Comparison of ENCODE assay signal across 8 mouse cellular contexts in genomic region chr12:101957079-101957941, GRCm38 (mm10). TPM values are rescaled to one million over a fixed set of nuclear protein-coding genes. Genes with fewer than 3 reads are reported as not detected.
DNase-seq lines count a peak whose midpoint lies in the region; ATAC-seq and TF ChIP-seq lines count a peak whose summit lies in the region.

No protein-coding gene starts in this region.

- ATAC-seq in heart, embryonic 12.5 days (ENCODE audit: insufficient number of reproducible peaks, low FRiP score), result peak; percentile 26
- ATAC-seq in limb, embryonic 14.5 days (ENCODE audit: low FRiP score, low read depth), result peak; percentile 3; the same call in 1 of the 2 replicates
- no peak; the same call in 1 of the 2 replicates for ATAC-seq in neural tube, embryonic 14.5 days (ENCODE audit: low read depth)

- H3K4me2 ChIP-seq in heart, embryonic 12.5 days, result peak overlapping the region; percentile 72
- H3K4me2 ChIP-seq in limb, embryonic 14.5 days (replicated peaks; ENCODE audit: low read depth, low read length, severe bottlenecking), result peak overlapping the region; percentile 63
- peak overlapping the region; percentile 67 for H3K4me2 ChIP-seq in neural tube, embryonic 14.5 days (ENCODE audit: low read depth, low read length)

- TF ChIP-seq CTCF in MEL (IDR thresholded peaks at IDR 0.05 in 2 of 3, conservative IDR thresholded peaks at IDR 0.05 in 1 of 3; ENCODE audit: control insufficient read depth in 1 of 3, insufficient read depth in 1 of 3, low read depth in 2 of 3, low read length in 3 of 3, poor library complexity in 1 of 3, severe bottlenecking in 1 of 3), result no peak

- 13% methylated on average over 26 of the region's 26 CpGs for WGBS in heart, embryonic 12.5 days
- WGBS in forebrain, embryonic 10.5 days, result 16% methylated on average over 26 of the region's 26 CpGs
- 12% methylated on average over 26 of the region's 26 CpGs for WGBS in limb, embryonic 14.5 days
- 13% methylated on average over 26 of the region's 26 CpGs for WGBS in neural tube, embryonic 14.5 days

- H3K9me3 ChIP-seq in heart, embryonic 12.5 days (replicated peaks), result no peaks in the 10 kb centered on the region
- no peaks in the 10 kb centered on the region for H3K9me3 ChIP-seq in MEL (replicated peaks; ENCODE audit: insufficient read depth, low read length)
- H3K9me3 ChIP-seq in forebrain, embryonic 10.5 days, result no peaks in the 10 kb centered on the region
- H3K9me3 ChIP-seq in limb, embryonic 14.5 days (ENCODE audit: control insufficient read depth, low read length), result no peaks in the 10 kb centered on the region
- H3K9me3 ChIP-seq in neural tube, embryonic 14.5 days (ENCODE audit: control insufficient read depth, low read length), result no peaks in the 10 kb centered on the region

- no peak for DNase-seq in heart, postnatal 14 days
- peak; percentile 62 for DNase-seq in MEL (ENCODE audit: low read depth, low spot score)
- DNase-seq in forebrain, embryonic 10.5 days (ENCODE audit: extremely low spot score, low spot score), result no peak
- no peak for DNase-seq in limb, embryonic 14.5 days (ENCODE audit: low spot score)
- no peak for DNase-seq in right cerebral cortex, postnatal 25 days
- no peak for DNase-seq in right cerebral cortex, postnatal 14 days

- no peak for TF ChIP-seq RAD21 in MEL (IDR thresholded peaks at IDR 0.05; ENCODE audit: low read depth, low read length)

- peaks cover 35% of the 10 kb centered on the region for H3K79me2 ChIP-seq in MEL (ENCODE audit: control insufficient read depth, insufficient read depth, low read length, poor library complexity)

- intact Hi-C loops in heart, postnatal 14 days (cut with DNase I), result loop anchor here (5.0 kb wide), 2 partner anchors 45 to 835 kb away; partner anchors contain the start of gene Trip11

- no peaks in the 10 kb centered on the region for H3K36me3 ChIP-seq in heart, embryonic 12.5 days
- peaks cover 0 to 10% of the 10 kb centered on the region in 2 experiments; a peak in 2 of 4 replicates for H3K36me3 ChIP-seq in MEL (ENCODE audit: control insufficient read depth in 1 of 2, insufficient read depth in 2 of 2, low read length in 2 of 2)
- peaks cover 4% of the 10 kb centered on the region; the same call in 1 of the 2 replicates for H3K36me3 ChIP-seq in forebrain, embryonic 10.5 days (replicated peaks)
- H3K36me3 ChIP-seq in limb, embryonic 14.5 days (ENCODE audit: control insufficient read depth, insufficient read depth, low read length), result no peaks in the 10 kb centered on the region
- no peaks in the 10 kb centered on the region for H3K36me3 ChIP-seq in neural tube, embryonic 14.5 days (ENCODE audit: control insufficient read depth, insufficient read depth, low read length)

- peaks cover 12% of the 10 kb centered on the region for H3K4me1 ChIP-seq in heart, embryonic 12.5 days (replicated peaks)
- peaks cover 2 to 6% of the 10 kb centered on the region in 2 experiments; a peak in 3 of 4 replicates for H3K4me1 ChIP-seq in MEL (ENCODE audit: control insufficient read depth in 1 of 2, insufficient read depth in 2 of 2, low read length in 2 of 2)
- H3K4me1 ChIP-seq in forebrain, embryonic 10.5 days, result peaks cover 20% of the 10 kb centered on the region
- peaks cover 11% of the 10 kb centered on the region for H3K4me1 ChIP-seq in limb, embryonic 14.5 days (ENCODE audit: control insufficient read depth, insufficient read depth, low read length)
- peaks cover 4% of the 10 kb centered on the region; the same call in 1 of the 2 replicates for H3K4me1 ChIP-seq in neural tube, embryonic 14.5 days (ENCODE audit: control insufficient read depth, insufficient read depth, low read length)

- H3K27ac ChIP-seq in heart, embryonic 12.5 days (ENCODE audit: poor library complexity, severe bottlenecking), result peak overlapping the region; percentile 25; the same call in 1 of the 2 replicates
- H3K27ac ChIP-seq in MEL (ENCODE audit: control insufficient read depth, low read depth, low read length), result peak overlapping the region; percentile 66
- peak overlapping the region; percentile 94 for H3K27ac ChIP-seq in forebrain, embryonic 10.5 days
- H3K27ac ChIP-seq in limb, embryonic 14.5 days (replicated peaks; ENCODE audit: low read depth, low read length), result no peak overlapping the region; the same call in 1 of the 2 replicates
- peak overlapping the region; percentile 10 for H3K27ac ChIP-seq in neural tube, embryonic 14.5 days (ENCODE audit: low read depth, low read length)

- no peak for TF ChIP-seq POLR2A in MEL (IDR thresholded peaks at IDR 0.05; ENCODE audit: control insufficient read depth in 1 of 2, insufficient read depth in 1 of 2, low read depth in 1 of 2, low read length in 2 of 2, poor library complexity in 1 of 2)
- no peak for TF ChIP-seq POLR2A in limb, embryonic 14.5 days (IDR thresholded peaks at IDR 0.05; ENCODE audit: borderline replicate concordance, extremely low read depth, insufficient read depth, insufficient read length)

- peak overlapping the region; percentile 85 for H3K9ac ChIP-seq in heart, embryonic 12.5 days
- peak overlapping the region; percentile 99 for H3K9ac ChIP-seq in MEL (ENCODE audit: control insufficient read depth, low read depth, low read length, poor library complexity, severe bottlenecking)
- H3K9ac ChIP-seq in limb, embryonic 14.5 days (ENCODE audit: low read depth, low read length, severe bottlenecking), result peak overlapping the region; percentile 75
- peak overlapping the region; percentile 78 for H3K9ac ChIP-seq in neural tube, embryonic 14.5 days (replicated peaks; ENCODE audit: low read depth, low read length)

- no peaks in the 10 kb centered on the region for H3K27me3 ChIP-seq in heart, embryonic 12.5 days (replicated peaks)
- H3K27me3 ChIP-seq in MEL (ENCODE audit: control insufficient read depth in 1 of 2, insufficient read depth in 2 of 2, low read length in 2 of 2), result no peaks in the 10 kb centered on the region
- no peaks in the 10 kb centered on the region for H3K27me3 ChIP-seq in forebrain, embryonic 10.5 days (ENCODE audit: poor library complexity, severe bottlenecking)
- H3K27me3 ChIP-seq in limb, embryonic 14.5 days (ENCODE audit: control insufficient read depth, insufficient read depth, low read length), result no peaks in the 10 kb centered on the region
- H3K27me3 ChIP-seq in neural tube, embryonic 14.5 days (ENCODE audit: control insufficient read depth, insufficient read depth, low read length), result no peaks in the 10 kb centered on the region

- peak overlapping the region; percentile 82 for H3K4me3 ChIP-seq in heart, embryonic 12.5 days
- H3K4me3 ChIP-seq in MEL (ENCODE audit: control insufficient read depth in 1 of 2, insufficient read depth in 1 of 2, low read depth in 2 of 2, low read length in 2 of 2), result peak overlapping the region; percentile 98 to 100
- H3K4me3 ChIP-seq in forebrain, embryonic 10.5 days, result peak overlapping the region; percentile 91
- peak overlapping the region; percentile 74 for H3K4me3 ChIP-seq in limb, embryonic 14.5 days (replicated peaks; ENCODE audit: low read length)
- peak overlapping the region; percentile 85 for H3K4me3 ChIP-seq in neural tube, embryonic 14.5 days (ENCODE audit: low read depth, low read length)

- 0 out of 4 replicates have a peak, but pooled peaks of 1 of the 2 experiments have one; percentile 4 for TF ChIP-seq EP300 in MEL (IDR thresholded peaks at IDR 0.05; ENCODE audit: low read depth in 1 of 2, low read length in 2 of 2)

TF ChIP-seq in MEL, 35 proteins besides CTCF, POLR2A, EP300 and RAD21 (continues in another document):
- TF ChIP-seq TBP (IDR thresholded peaks at IDR 0.05; ENCODE audit: low read depth, low read length) (no peak), TCF12 (IDR thresholded peaks at IDR 0.05; ENCODE audit: low read depth, low read length) (0 out of 2 replicates have a peak, but pooled peaks have one; percentile 2), TAL1 (IDR thresholded peaks at IDR 0.05; ENCODE audit: low read length) (no peak), SIN3A (IDR thresholded peaks at IDR 0.05; ENCODE audit: low read length) (peak; percentile 59), ZMIZ1 (IDR thresholded peaks at IDR 0.05; ENCODE audit: low read depth, low read length) (peak; percentile 17; the same call in 1 of the 2 replicates)

RNA-seq across cellular contexts. Expression of gene Atxn3, which starts 0.7 kb away (rescaled TPM):
- 10.6 and 11.0 TPM in 2 replicates for polyA plus RNA-seq in heart, embryonic 12.5 days (2016; fragmentation: Nextera tagmentation; extraction: Ambion mirVana)
- 10 to 100 TPM in 1 of 2 experiments, 1 to 10 TPM in 1; 9.2 to 10.7 TPM for total RNA-seq in heart, postnatal 14 days (2021)
- total RNA-seq in MEL (2012; rRNA removed), result 21.8 and 22.1 TPM in 2 replicates
- 100 to 1,000 TPM in 1 of 2 experiments, 10 to 100 TPM in 1; 27.8 to 400 TPM for polyA plus RNA-seq in MEL (2012; ENCODE audit: insufficient read depth in 1 of 2, insufficient read length in 2 of 2, low read depth in 1 of 2, low replicate concordance in 2 of 2, missing spikeins in 1 of 2)
- 11.0 and 14.0 TPM in 2 replicates for polyA plus RNA-seq in forebrain, embryonic 10.5 days (2016; fragmentation: Nextera tagmentation; extraction: Ambion mirVana)
- polyA plus RNA-seq in limb, embryonic 14.5 days (2012; rRNA removed), result 10.2 and 11.1 TPM in 2 replicates
- 9.6 and 10.9 TPM in 2 replicates for polyA plus RNA-seq in limb, embryonic 14.5 days (2014; fragmentation: Nextera tagmentation; extraction: Ambion mirVana)
- 13.1 and 13.3 TPM in 2 replicates for polyA plus RNA-seq in neural tube, embryonic 14.5 days (2014; fragmentation: Nextera tagmentation; extraction: Ambion mirVana)

RNA-seq across cellular contexts. Expression of gene Cpsf2, which starts 18.5 kb away (rescaled TPM):
- 26.2 and 27.7 TPM in 2 replicates for polyA plus RNA-seq in heart, embryonic 12.5 days (2016; fragmentation: Nextera tagmentation; extraction: Ambion mirVana)
- 10 to 100 TPM; 15.7 TPM for total RNA-seq in heart, postnatal 14 days (2021)
- total RNA-seq in MEL (2012; rRNA removed), result 56.9 and 62.9 TPM in 2 replicates
- 100 to 1,000 TPM in 1 of 2 experiments, 10 to 100 TPM in 1; 52.1 to 109 TPM for polyA plus RNA-seq in MEL (2012; ENCODE audit: insufficient read depth in 1 of 2, insufficient read length in 2 of 2, low read depth in 1 of 2, low replicate concordance in 2 of 2, missing spikeins in 1 of 2)
- polyA plus RNA-seq in forebrain, embryonic 10.5 days (2016; fragmentation: Nextera tagmentation; extraction: Ambion mirVana), result 43.6 and 44.8 TPM in 2 replicates
- polyA plus RNA-seq in limb, embryonic 14.5 days (2012; rRNA removed), result 12.3 and 14.3 TPM in 2 replicates
- polyA plus RNA-seq in limb, embryonic 14.5 days (2014; fragmentation: Nextera tagmentation; extraction: Ambion mirVana), result 26.7 and 29.5 TPM in 2 replicates
- polyA plus RNA-seq in neural tube, embryonic 14.5 days (2014; fragmentation: Nextera tagmentation; extraction: Ambion mirVana), result 34.5 and 39.8 TPM in 2 replicates

RNA-seq across cellular contexts. Expression of gene Trip11, which starts 44.2 kb away (rescaled TPM):
- polyA plus RNA-seq in heart, embryonic 12.5 days (2016; fragmentation: Nextera tagmentation; extraction: Ambion mirVana), result 22.9 and 23.4 TPM in 2 replicates
- 10 to 100 TPM; 31.7 to 35.1 TPM for total RNA-seq in heart, postnatal 14 days (2021)
- 9.8 and 10.4 TPM in 2 replicates for total RNA-seq in MEL (2012; rRNA removed)
- 1 to 10 TPM in 1 of 2 experiments, not detected in 1; 7.6 TPM for polyA plus RNA-seq in MEL (2012; ENCODE audit: insufficient read depth in 1 of 2, insufficient read length in 2 of 2, low read depth in 1 of 2, low replicate concordance in 2 of 2, missing spikeins in 1 of 2)
- 15.4 and 18.5 TPM in 2 replicates for polyA plus RNA-seq in forebrain, embryonic 10.5 days (2016; fragmentation: Nextera tagmentation; extraction: Ambion mirVana)
- 9.3 and 10.5 TPM in 2 replicates for polyA plus RNA-seq in limb, embryonic 14.5 days (2012; rRNA removed)
- 24.4 and 26.2 TPM in 2 replicates for polyA plus RNA-seq in limb, embryonic 14.5 days (2014; fragmentation: Nextera tagmentation; extraction: Ambion mirVana)
- 18.9 and 31.9 TPM in 2 replicates for polyA plus RNA-seq in neural tube, embryonic 14.5 days (2014; fragmentation: Nextera tagmentation; extraction: Ambion mirVana)
